Mouse (Mus musculus): ENCODE data around the gene Rassf4.

DNA sequence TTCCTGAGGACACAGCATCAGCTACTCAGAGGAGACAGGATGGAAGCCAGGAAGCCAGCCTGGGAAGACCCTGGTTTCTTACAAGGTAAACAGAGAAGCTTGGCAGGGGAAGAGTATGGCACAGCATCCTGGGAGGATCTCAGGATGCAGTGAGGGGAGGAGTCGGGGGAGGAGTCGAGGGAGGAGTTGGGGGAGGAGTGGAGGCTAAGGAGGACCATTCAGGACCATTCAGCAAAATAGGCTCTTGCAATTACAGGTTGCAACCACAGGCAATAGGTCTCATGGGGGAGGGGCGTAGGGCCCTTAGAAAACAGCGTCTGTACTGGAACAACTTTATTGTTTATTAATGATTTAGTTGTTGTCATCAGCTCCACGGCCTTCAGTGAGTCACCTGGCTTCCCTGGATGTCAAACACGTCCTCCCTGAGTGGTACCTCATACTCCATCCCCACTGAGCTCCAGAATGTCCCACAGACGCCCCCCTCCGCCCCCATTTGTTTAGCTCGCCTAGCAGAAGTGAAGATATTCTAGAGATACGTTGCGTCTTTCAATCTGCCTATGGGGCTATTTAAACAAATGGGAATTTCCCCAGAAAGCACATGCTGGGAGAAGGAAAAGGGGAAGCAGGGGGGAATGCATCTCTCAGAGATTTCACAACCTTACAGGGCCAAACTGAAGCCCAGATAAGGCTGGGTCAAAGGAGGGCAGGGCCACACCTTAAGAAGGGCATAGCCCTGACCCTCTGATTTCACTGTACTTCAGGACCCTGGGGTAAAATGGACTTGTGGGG is 4.9 kb downstream of the Rassf4 start:
- no peak for TF ChIP-seq CTCF (IDR thresholded peaks at IDR 0.05; ENCODE audit: insufficient read depth, low read length)
- TF ChIP-seq POLR2A (IDR thresholded peaks at IDR 0.05; ENCODE audit: borderline replicate concordance, extremely low read depth, low read depth, low read length): no peak

Measured in lung, adult 2 months (tissue).